Mouse (Mus musculus) naive thymus-derived CD4-positive, alpha-beta T cell, adult 2 months (primary cell): ENCODE data around the gene Atp5g1.
A peak's percentile ranks its signal among the peaks of the same experiment; 100 is the strongest.
"Not testable (repeated sequence)": the region's sequence is repeated elsewhere in the genome, so short reads cannot be mapped to it uniquely, and the experiment has no call there.

Source experiments
- DNase-seq: peaks from one replicate; pipeline ENCODE4 v3.0.0-alpha.2; 2011; ENCODE audit warnings: low read depth

Atp5g1 gene

GRCm38 (mm10) chr11:96075509-96076220 lies at the start of gene Atp5g1:
Atp5g1 (minus strand) TSS chr11:96075670.
- peak; percentile 99 for DNase-seq

DNA sequence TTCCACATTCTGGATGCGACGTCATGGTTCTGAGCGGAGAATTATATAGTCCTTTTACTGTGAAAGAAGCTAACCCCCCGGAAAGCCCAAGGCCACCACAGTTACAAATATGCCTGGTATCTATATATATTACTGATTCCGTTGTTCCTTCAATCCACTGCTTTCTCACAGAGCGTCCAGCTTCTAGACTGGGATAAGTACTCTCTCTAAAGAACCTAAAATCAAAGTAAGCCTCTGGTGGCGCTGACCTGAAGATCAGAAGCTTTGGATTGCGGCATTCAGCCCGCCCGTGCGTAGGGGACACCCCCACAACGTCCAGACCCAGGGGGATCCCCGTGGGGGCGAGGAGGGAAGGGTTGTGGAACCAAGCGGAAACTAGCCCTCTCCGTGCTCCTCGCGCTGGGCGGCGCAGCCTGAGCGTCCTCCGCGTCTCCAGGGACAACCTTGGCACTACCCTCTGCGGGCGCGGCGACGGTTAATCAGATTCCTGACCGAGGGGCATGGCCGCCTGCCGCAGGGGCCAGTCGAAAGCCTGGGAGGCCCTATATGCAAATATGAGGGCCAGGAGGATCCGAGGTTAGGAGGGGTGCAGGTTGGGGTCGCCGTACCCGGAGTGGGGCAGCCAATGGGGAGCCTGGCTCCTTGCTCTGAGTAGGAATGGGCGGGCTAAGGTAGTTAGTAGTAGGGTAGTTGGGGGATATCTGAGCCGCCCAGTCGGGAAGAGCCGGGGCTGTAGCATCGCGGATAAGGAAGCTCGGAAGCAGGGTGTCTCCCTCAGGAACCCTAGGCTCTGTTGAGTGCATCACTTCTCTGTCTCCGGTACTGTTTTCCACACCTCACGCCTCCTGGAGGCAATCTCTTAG lies 48.8 kb upstream of the Atp5g1 start:
- no peak for DNase-seq

DNA sequence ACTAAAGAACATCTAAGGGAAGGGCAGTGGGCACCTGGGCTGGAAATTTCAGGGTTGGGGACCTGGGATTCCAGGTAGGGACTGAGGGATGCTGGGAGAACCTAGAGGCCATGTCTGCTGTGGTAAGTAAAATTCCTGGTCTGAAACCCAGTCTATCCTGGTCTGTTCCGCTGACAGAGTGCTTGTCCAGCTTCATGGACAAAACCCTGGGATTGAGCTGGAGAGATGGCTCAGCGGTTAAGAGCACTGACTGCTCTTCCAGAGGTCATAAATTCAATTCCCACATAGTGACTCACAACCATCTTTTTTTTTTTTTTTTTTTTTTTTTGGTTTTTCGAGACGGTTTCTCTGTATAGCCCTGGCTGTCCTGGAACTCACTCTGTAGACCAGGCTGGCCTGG lies 47.3 kb upstream of the Atp5g1 start:
- DNase-seq: not testable (repeated sequence)

DNA sequence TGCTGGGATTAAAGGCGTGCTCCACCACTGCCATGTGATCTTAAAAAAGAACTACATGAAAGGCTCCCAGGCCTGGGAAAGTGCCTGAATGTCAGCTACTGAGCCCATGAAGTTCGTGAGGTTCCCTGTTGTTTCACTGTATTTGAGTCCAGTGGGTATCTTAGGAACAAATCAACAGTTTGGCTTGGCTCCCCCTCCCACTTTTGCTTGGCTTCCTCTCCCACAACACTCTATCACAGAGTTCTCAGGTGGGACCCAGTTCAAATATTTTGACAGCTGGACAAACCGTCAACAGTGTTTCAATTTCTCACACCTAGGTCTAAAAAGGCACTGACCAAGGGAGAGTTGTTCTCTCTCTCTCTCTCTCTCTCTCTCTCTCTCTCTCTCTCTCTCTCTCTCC lies 43.9 kb upstream of the Atp5g1 start:
- no peak for DNase-seq

GRCm38 (mm10) chr11:96116925-96117324 lies 41.5 kb upstream of the Atp5g1 start:
- DNase-seq: not testable (repeated sequence)

- DNase-seq: no peak
Observed at GRCm38 (mm10) chr11:96116116-96116515, 40.6 kb upstream of the Atp5g1 start.

DNA sequence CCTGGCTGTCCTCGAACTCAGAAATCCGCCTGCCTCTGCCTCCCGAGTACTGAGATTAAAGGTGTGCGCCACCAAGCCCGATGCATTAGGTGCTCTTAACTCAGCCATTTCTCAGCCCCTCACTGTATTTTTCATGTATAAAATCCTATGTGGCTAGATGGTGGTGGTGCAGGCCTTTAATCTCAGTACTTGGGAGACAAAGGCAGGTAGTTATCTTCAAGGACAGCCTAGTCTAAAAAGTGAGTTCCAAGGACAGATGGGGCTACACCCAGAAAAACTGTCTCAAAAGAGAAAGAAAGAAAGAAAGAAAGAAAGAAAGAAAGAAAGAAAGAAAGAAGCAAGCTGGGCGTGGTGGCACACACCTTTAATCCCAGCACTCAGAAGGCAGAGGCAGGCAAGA lies 39.9 kb upstream of the Atp5g1 start:
- DNase-seq: no peak

GRCm38 (mm10) chr11:96114077-96114476 lies 38.6 kb upstream of the Atp5g1 start:
- DNase-seq: no peak

- no peak for DNase-seq
Observed at GRCm38 (mm10) chr11:96111751-96112150, 36.3 kb upstream of the Atp5g1 start, which contains the start of gene Calcoco2. Calcoco2 (minus strand) TSS chr11:96111964.

DNA sequence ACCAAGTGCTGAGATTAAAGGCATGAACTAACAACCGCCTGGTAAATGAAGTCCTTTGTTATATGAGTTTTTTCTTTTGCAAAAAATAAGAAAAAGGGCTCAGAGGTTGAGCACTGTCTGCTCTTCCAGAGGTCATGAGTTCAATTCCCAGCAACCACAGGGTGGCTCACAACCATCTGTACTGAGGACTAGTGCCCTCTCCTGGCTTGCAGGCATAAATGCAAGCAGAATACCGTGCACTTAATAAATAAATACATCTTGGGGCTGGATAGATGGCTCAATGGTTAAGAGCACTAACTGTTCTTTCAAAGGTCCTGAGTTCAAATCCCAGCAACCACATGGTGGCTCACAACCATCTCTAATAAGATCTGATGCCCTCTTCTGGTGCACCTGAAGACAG lies 35.5 kb upstream of the Atp5g1 start:
- not testable (repeated sequence) for DNase-seq

- no peak for DNase-seq
Observed at GRCm38 (mm10) chr11:96108376-96108775, 32.9 kb upstream of the Atp5g1 start.

DNA sequence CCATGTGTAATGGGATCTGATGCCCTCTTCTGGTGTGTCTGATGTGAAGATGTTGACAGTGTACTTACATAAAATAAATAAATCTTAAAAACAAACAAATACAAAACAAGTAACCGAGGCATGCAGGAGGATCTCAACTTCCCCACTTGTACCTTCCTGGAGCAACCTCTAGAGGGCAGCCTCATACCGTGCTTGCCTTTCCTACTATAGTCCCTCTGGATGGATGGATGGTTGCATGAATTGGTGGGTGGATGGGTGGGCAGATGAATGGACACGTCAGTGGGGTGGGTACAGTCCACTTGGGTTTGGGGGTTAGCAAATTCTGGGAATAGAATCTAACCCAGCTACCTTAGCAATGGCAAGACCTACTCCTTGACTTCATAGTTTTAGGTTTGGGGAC lies 17.9 kb upstream of the Atp5g1 start:
- peak; percentile 60 for DNase-seq

DNA sequence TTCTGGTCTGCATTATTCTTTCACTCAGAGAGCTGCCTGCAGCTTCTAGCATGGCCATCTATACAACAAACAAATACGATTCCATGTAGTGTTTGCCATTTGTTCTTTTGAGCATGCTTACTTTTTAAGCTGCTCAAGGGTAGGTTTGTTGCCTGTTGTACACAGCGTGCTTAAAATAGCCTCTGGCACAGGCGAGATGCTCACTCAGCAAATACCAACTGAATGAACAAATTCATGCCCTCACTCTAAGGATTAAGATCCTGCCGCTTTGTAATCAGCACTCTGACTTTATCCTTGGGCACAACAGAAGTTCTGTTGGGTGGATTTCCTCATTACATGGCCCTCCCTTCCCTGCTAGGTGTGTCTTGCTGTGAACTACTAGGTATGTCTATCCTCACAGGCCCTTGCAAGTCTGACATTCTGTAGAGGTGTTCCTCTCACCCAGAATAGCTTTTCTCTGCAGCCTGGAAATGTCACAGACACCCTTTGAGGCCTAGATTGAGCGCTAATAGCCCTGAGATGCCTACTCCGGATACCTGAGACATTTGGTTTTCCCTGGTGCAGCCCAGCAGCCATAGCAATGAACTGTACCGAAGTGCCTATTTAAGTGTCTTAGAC lies 17.3 kb upstream of the Atp5g1 start:
- DNase-seq: no peak

DNA sequence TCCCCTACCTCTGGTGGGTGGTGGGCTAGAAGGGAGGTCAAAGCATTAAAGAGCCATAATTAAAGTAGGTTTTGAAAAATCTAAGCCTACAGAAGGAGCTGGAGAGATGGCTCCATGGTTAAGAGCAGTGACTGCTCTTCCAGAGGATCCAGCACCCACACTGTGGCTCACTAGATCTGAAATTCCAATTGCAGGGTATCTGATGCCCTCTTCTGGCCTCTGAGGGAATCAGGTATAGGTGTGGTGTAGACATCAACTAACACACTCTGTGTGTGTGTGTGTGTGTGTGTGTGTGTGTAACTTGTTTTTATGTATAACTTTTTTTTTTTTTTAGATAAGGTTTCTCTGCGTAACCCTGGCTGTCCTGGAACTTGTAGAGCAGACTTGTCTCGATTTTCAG lies 15.6 kb upstream of the Atp5g1 start:
- DNase-seq: no peak

- DNase-seq: no peak
Observed at GRCm38 (mm10) chr11:96087981-96088380, 12.5 kb upstream of the Atp5g1 start.

DNA sequence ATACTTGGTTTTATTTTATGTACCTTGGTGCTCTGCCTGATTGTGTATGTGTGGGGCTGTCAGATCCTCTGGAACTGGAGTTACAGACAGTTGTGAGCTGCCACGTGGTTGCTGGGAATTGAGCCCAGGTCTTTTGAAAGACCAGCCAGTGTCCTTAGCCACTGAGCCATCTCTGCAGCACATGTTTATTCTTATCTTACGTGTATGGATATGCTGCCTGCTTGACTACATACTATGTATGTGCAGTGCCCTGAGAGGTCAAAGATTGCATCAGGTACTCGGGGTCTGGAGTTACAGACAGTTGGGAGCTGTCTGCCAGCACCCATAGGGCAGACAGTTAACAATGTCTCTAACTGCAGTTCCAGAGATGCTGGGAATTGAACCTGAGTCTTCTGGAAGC lies 7.2 kb upstream of the Atp5g1 start:
- DNase-seq: no peak

DNA sequence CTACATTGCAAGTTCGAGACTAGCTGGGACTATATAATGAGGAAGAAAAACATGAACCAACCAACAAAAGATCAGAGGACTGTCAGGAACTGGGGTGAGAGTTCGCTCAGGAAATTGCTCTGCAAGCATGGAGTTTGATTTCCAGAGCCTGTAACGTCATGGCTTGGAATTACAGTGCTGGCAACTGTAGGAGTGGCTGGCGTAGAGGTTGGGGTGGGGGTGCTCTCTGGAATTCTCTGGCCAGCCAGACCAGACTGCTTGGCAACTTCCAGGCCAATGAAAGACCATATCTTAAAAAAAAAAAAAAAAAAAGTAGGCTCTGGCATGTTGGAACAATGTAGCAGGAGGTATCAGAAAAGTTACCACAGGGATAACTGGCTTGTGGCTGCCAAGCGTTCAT lies 5.3 kb upstream of the Atp5g1 start:
- DNase-seq: no peak

DNA sequence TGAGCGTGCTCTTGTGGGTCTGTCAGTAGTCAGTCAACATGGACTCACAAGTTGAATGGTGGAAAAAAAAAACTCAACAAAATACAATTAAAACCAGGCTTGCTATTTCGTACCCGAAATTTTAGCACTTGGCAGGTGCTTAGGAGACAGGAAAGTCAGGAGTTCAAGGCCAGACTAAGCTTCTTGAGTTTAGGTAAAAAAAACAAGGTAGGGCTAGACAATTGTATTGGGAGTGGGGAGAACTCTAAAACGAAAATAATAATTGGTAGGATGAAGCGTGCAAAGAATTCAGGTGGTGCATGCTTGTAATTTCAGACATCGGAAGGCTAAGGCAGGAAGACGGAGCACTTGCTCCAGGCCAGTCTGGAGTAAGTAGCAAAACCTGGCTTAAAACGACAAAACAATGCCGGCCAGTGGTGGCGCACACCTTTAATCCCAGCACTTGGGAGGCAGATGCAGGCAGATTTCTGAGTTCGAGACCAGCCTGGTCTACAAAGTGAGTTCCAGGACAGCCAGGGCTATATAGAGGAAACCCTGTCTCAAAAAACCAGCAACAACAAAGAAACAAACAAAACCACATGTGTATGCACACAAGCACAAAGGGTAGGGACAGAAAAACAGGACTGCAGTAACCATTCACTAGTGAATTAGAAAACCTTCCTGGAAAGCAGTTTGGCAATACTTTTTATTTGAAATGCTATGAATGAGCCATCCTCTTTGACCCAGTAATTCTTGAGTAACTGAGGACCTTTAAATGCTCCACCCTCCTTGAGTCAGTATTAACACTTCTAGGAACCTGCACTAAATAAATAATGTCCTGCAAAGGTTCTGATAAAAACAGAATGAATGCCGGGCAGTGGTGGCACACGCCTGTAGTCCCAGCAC lies 993 bp upstream of the Atp5g1 start:
- DNase-seq: no peak

- DNase-seq: no peak
Observed at GRCm38 (mm10) chr11:96075177-96075508, 327 bp downstream of the Atp5g1 start.

DNA sequence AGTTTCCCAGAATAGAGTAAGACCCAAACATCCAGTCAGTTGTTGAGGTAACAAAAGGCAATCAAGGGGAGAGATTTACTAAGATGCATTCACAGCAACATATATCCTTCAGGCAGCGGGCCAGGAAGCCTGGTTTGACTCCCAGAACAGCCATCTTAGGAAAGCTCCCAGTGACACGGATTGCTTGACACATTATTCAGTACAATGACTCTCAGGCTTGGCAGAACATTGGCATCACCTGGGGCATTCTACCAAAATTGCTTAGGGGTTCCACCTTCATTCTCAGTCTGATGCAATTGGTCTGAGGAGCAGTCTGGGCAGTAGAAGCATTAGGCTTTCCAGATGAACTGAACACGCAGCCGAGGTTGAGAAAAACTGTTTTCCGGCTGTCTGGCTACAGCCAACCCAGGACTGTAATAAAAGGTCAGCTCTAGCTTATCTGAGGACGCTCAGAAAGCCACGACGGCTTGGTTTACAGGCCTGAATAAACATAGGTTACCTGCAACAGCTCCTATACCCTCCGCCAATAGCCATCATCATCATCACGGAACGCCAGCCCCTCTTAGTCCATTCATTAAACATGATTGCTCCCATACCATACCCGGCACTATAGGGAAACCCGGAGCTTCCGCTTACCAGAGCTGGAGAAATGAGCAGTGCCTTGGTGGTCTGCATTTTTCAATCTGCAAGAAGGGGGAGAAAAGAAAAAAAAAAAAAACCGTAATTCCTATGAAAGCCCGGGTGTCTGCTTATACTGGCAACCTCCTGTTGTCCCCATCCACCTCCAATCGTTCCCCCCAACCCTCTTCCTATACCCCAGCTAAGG lies 906 bp downstream of the Atp5g1 start:
- peak; percentile 23 for DNase-seq
